Mouse (Mus musculus) midbrain, postnatal 0 days (tissue): ENCODE data around the gene Farp1. TPM values are rescaled to one million over a fixed set of nuclear protein-coding genes. Genes with fewer than 3 reads are reported as not detected.

ENCODE experiments used
- ATAC-seq: fragments of 200-750 bp; cut with Nextera tagmentation; 2 replicates; pipeline ENCODE4 v1.8.0; 2017; ENCODE audit warnings: moderate number of reproducible peaks, mild to moderate bottlenecking, moderate TSS enrichment, moderate library complexity; ENCODE audit not compliant: low FRiP score
- DNase-seq: peaks from one replicate; pipeline ENCODE4 v3.0.0-alpha.2; 2015; ENCODE audit warnings: low spot score
- H3K27ac ChIP-seq: fragments of 300-500 bp; sonication (generic); 2 replicates; pipeline ENCODE4 v1.5.1; 2014; ENCODE audit warnings: low read depth, mild to moderate bottlenecking, low read length, mixed read lengths
- H3K27me3 ChIP-seq: fragments of 300-500 bp; sonication (generic); 2 replicates; pipeline ENCODE4 v1.6.1; 2014; ENCODE audit warnings: low read length, control low read depth, mixed read lengths; ENCODE audit not compliant: insufficient read depth
- H3K36me3 ChIP-seq: fragments of 300-500 bp; sonication (generic); 2 replicates; pipeline ENCODE4 v1.6.1; 2014; ENCODE audit warnings: low read length, control low read depth, mixed read lengths; ENCODE audit not compliant: insufficient read depth
- H3K4me1 ChIP-seq: fragments of 300-500 bp; sonication (generic); 2 replicates; pipeline ENCODE4 v1.6.1; 2014; ENCODE audit warnings: mild to moderate bottlenecking, control low read depth, antibody characterized with exemption, low read length, mixed read lengths; ENCODE audit not compliant: insufficient read depth
- H3K4me2 ChIP-seq: fragments of 300-500 bp; sonication (generic); 2 replicates; pipeline ENCODE4 v1.6.1; 2014; ENCODE audit warnings: low read depth, mild to moderate bottlenecking, low read length, mixed read lengths; ENCODE audit not compliant: poor library complexity, severe bottlenecking
- H3K4me3 ChIP-seq: fragments of 300-500 bp; sonication (generic); 2 replicates; pipeline ENCODE4 v1.5.1; 2014; ENCODE audit warnings: low read depth, mild to moderate bottlenecking, low read length, moderate library complexity
- H3K9ac ChIP-seq: fragments of 300-500 bp; sonication (generic); replicated peaks from 2 replicates; pipeline ENCODE4 v1.6.1; 2014; ENCODE audit warnings: mild to moderate bottlenecking, low read length, moderate library complexity, mixed read lengths; ENCODE audit not compliant: poor library complexity, severe bottlenecking
- H3K9me3 ChIP-seq: fragments of 300-500 bp; sonication (generic); 2 replicates; pipeline ENCODE4 v1.6.1; 2016; ENCODE audit warnings: low read length, control low read depth
- CTCF ChIP-seq: IDR thresholded peaks from 2 replicates; pipeline ENCODE4 v1.5.1; 2016; ENCODE audit warnings: antibody characterized with exemption, mild to moderate bottlenecking
- WGBS: fragments of 180-500 bp; shearing (Covaris S2); extraction: QIAGEN DNeasy Blood & Tissue Kit; methylation state at CpG from one replicate; pipeline ENCODE4 v1.1.7; 2014; 5-methylcytosine and 5-hydroxymethylcytosine counted together
- polyA plus RNA-seq: library from polyadenylated mRNA; unstranded; fragments of >200 nt; fragmentation: Nextera tagmentation; extraction: Ambion mirVana; gene quantifications from 2 replicates; pipeline ENCODE4 v1.2.1, GENCODE M21; 2015
- total RNA-seq: library from RNA; depleted of rRNA; stranded (reverse); fragments of >200 nt; gene quantifications from 2 replicates; pipeline ENCODE4 v1.2.3, GENCODE M21; 2014

The Farp1 gene
- total and polyA plus RNA-seq, 2 experiments from 2014 or later: 41.8 to 113 TPM

GRCm38 (mm10) chr14:121210318-121210717, 175.3 kb downstream of the Farp1 start:
- no peak for TF ChIP-seq CTCF
- Histone ChIP-seq H3K4me1 (no peaks in the 10 kb centered on the region), H3K9me3 (no peaks in the 10 kb centered on the region), H3K4me2 (no peak overlapping the region), H3K36me3 (peaks cover 6% of the 10 kb centered on the region; the same call in 1 of the 2 replicates), H3K9ac (no peak overlapping the region), H3K4me3 (no peak overlapping the region), H3K27ac (no peak overlapping the region), H3K27me3 (no peaks in the 10 kb centered on the region)
- WGBS: 88% methylated on average over 3 of the region's 3 CpGs
- ATAC-seq: no peak
- no peak for DNase-seq

GRCm38 (mm10) chr14:121213650-121214049, 178.7 kb downstream of the Farp1 start:
- Histone ChIP-seq H3K9ac (no peak overlapping the region), H3K4me1 (no peaks in the 10 kb centered on the region), H3K36me3 (peaks cover 6% of the 10 kb centered on the region; the same call in 1 of the 2 replicates), H3K27me3 (no peaks in the 10 kb centered on the region), H3K27ac (no peak overlapping the region), H3K4me2 (no peak overlapping the region), H3K4me3 (no peak overlapping the region), H3K9me3 (no peaks in the 10 kb centered on the region)
- no peak for DNase-seq
- TF ChIP-seq CTCF: no peak
- ATAC-seq: no peak
- 56% methylated on average over 4 of the region's 4 CpGs for WGBS

DNA sequence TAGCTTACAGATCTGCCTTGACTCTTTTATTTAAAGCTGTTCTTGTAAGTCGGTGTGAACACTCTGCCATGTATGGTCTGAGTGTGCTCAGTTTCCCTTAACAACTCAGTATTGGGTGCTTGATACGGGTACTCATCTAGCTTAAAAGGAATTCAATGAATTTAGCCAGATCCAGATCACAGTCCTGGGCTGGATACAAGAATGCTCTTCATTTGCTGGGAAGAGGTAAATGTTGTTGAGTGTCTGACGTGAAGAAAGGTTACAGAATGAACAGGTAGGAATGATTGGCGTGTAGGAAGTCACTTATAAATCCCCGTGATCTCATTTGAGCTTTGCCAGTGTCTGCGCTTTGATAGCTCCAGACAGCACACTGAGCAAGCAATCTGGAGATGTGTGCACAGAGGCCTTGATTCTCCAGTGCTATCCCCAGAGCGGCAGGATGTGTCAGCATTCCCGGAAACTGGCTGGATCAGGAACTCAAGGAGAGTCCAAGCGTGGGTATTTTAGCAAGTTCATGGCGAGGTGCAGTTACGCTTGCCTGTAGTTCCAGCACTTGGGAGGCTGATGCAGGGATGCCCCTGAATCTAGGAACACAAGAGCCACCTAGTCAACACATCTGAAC, 179.7 kb downstream of the Farp1 start:
- ATAC-seq (no peak), DNase-seq (no peak)
- no peak for TF ChIP-seq CTCF
- Histone ChIP-seq H3K9me3 (no peaks in the 10 kb centered on the region), H3K9ac (no peak overlapping the region), H3K4me2 (no peak overlapping the region), H3K27me3 (no peaks in the 10 kb centered on the region), H3K36me3 (peaks cover 3% of the 10 kb centered on the region; the same call in 1 of the 2 replicates), H3K27ac (no peak overlapping the region), H3K4me1 (no peaks in the 10 kb centered on the region), H3K4me3 (no peak overlapping the region)
- WGBS: 83% methylated on average over 11 of the region's 11 CpGs

GRCm38 (mm10) chr14:121215817-121216216, 180.8 kb downstream of the Farp1 start:
- no peaks in the 10 kb centered on the region for H3K4me1 ChIP-seq
- DNase-seq (no peak), ATAC-seq (no peak)
- no peak overlapping the region for H3K4me2 ChIP-seq
- H3K27ac ChIP-seq: no peak overlapping the region
- TF ChIP-seq CTCF: no peak
- peaks cover 3% of the 10 kb centered on the region; the same call in 1 of the 2 replicates for H3K36me3 ChIP-seq
- WGBS: 76% methylated on average over 5 of the region's 5 CpGs
- no peak overlapping the region for H3K4me3 ChIP-seq
- no peak overlapping the region for H3K9ac ChIP-seq
- H3K9me3 ChIP-seq: no peaks in the 10 kb centered on the region
- H3K27me3 ChIP-seq: no peaks in the 10 kb centered on the region

- Histone ChIP-seq H3K4me3 (no peak overlapping the region), H3K9ac (no peak overlapping the region), H3K4me1 (no peaks in the 10 kb centered on the region), H3K27me3 (no peaks in the 10 kb centered on the region), H3K9me3 (no peaks in the 10 kb centered on the region), H3K36me3 (peaks cover 3% of the 10 kb centered on the region; the same call in 1 of the 2 replicates), H3K4me2 (no peak overlapping the region), H3K27ac (no peak overlapping the region)
- 71% methylated on average over 6 of the region's 6 CpGs for WGBS
- no peak for TF ChIP-seq CTCF
- DNase-seq (no peak), ATAC-seq (no peak)
These were observed 181.7 kb downstream of the Farp1 start for GRCm38 (mm10) chr14:121216672-121217071.

DNA sequence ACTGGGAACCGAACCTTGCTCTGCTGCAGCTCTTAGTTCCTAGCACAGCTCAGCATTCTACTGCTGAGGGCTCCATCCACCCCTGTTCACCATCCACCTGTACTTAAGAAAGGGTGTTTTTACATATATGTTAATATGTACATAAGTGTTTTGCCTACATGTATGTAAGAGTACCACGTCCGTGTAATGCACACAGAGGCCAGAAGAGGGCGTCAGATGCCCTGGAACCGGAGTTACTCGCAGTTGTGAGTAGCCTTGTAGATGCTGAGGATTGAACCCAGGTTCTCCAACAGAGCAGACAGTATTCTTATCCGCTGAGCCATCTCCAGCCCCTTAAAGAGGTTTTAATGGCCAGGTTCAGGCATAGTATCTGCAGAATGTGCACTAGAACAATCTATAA, 183.6 kb downstream of the Farp1 start:
- peaks cover 6% of the 10 kb centered on the region for H3K36me3 ChIP-seq

More for the DNA sequence above, 183.6 kb downstream of the Farp1 start:
- no peak for DNase-seq
- H3K27ac ChIP-seq: no peak overlapping the region
- no peak overlapping the region for H3K4me2 ChIP-seq
- WGBS: 84% methylated on average over 7 of the region's 7 CpGs
- H3K27me3 ChIP-seq: no peaks in the 10 kb centered on the region
- H3K9ac ChIP-seq: no peak overlapping the region
- peak; percentile 32; the same call in 1 of the 2 replicates for TF ChIP-seq CTCF
- no peaks in the 10 kb centered on the region for H3K4me1 ChIP-seq
- H3K4me3 ChIP-seq: no peak overlapping the region
- ATAC-seq: no peak
- H3K9me3 ChIP-seq: no peaks in the 10 kb centered on the region
